Mouse (Mus musculus) gonadal fat pad, adult 2 months (tissue): ENCODE results near the gene Pih1d2. TPM values are rescaled to one million over a fixed set of nuclear protein-coding genes. Genes with fewer than 3 reads are reported as not detected.
"Not testable (repeated sequence)": the region's sequence is repeated elsewhere in the genome, so short reads cannot be mapped to it uniquely, and the experiment has no call there.

Experiments used
- DNase-seq: peaks from one replicate; pipeline ENCODE4 v3.0.0-alpha.2; 2012; ENCODE audit warnings: low read depth
- polyA plus RNA-seq: library from polyadenylated mRNA; depleted of rRNA; stranded (reverse); fragments of >200 nt; gene quantifications from 2 replicates; pipeline ENCODE4 v1.2.3, GENCODE M21; 2012; rRNA removed

Gene Pih1d2
- polyA plus RNA-seq, 1 experiment: 3.5 TPM

GRCm38 (mm10) chr9:50617794-50618330, 741 bp downstream of the Pih1d2 start:
- no peak for DNase-seq

- not testable (repeated sequence) for DNase-seq
These were observed 13.8 kb downstream of the Pih1d2 start for GRCm38 (mm10) chr9:50630903-50631302.

- no peak for DNase-seq
These were observed 15.0 kb downstream of the Pih1d2 start for GRCm38 (mm10) chr9:50632016-50632688.

- DNase-seq: no peak
These were observed 15.9 kb downstream of the Pih1d2 start for GRCm38 (mm10) chr9:50633059-50633458.

- no peak for DNase-seq
These were observed 17.1 kb downstream of the Pih1d2 start for GRCm38 (mm10) chr9:50634270-50634669.

- no peak for DNase-seq
These were observed 29.8 kb downstream of the Pih1d2 start for GRCm38 (mm10) chr9:50646826-50647370.

- DNase-seq: no peak
These were observed 33.4 kb downstream of the Pih1d2 start for GRCm38 (mm10) chr9:50650503-50650902.

GRCm38 (mm10) chr9:50658391-50658790, 41.3 kb downstream of the Pih1d2 start:
- DNase-seq: no peak

- DNase-seq: no peak
These were observed 41.8 kb downstream of the Pih1d2 start for GRCm38 (mm10) chr9:50658941-50659388.

- DNase-seq: peak; percentile 42
These were observed 42.5 kb downstream of the Pih1d2 start, which contains the start of gene Dlat for GRCm38 (mm10) chr9:50659392-50660217. Gene Dlat, minus strand, starts transcription at chr9:50659780.

- DNase-seq: peak; percentile 61
These were observed 43.3 kb downstream of the Pih1d2 start for GRCm38 (mm10) chr9:50660431-50660830.

- DNase-seq: no peak
These were observed 47.7 kb downstream of the Pih1d2 start for GRCm38 (mm10) chr9:50664826-50665225.

- DNase-seq: no peak
These were observed 49.3 kb downstream of the Pih1d2 start for GRCm38 (mm10) chr9:50666442-50666841.

- DNase-seq: no peak
These were observed 50.7 kb downstream of the Pih1d2 start for GRCm38 (mm10) chr9:50667579-50668498.

- no peak for DNase-seq
These were observed 53.6 kb downstream of the Pih1d2 start for GRCm38 (mm10) chr9:50670690-50671089.

Other genes with a start within 250 kb of the Pih1d2 start
- 33.1 and 40.7 TPM in 2 replicates for gene Plet1, start 122.8 kb upstream of the Pih1d2 start, polyA plus RNA-seq
- 50.6 and 51.6 TPM in 2 replicates for gene Pts, start 88.6 kb upstream of the Pih1d2 start, polyA plus RNA-seq
- 2.7 and 3.5 TPM in 2 replicates for gene Il18, start 62.5 kb upstream of the Pih1d2 start, polyA plus RNA-seq
- gene Bco2, start 62.1 kb upstream of the Pih1d2 start, polyA plus RNA-seq: 0.34 and 0.79 TPM in 2 replicates
- not detected in 2 replicates for gene Tex12, start 56.0 kb upstream of the Pih1d2 start, polyA plus RNA-seq
- gene Sdhd, start 13.5 kb upstream of the Pih1d2 start, polyA plus RNA-seq: 162 and 250 TPM in 2 replicates
- 246 and 300 TPM in 2 replicates for gene Timm8b, start 13.4 kb upstream of the Pih1d2 start, polyA plus RNA-seq
- gene Nkapd1, start 143 bp downstream of the Pih1d2 start, polyA plus RNA-seq: 6.1 and 7.7 TPM in 2 replicates
- 46.0 and 58.7 TPM in 2 replicates for gene Dlat, start 42.5 kb downstream of the Pih1d2 start, polyA plus RNA-seq
- gene Dixdc1, start 122.2 kb downstream of the Pih1d2 start, polyA plus RNA-seq: 2.5 and 3.3 TPM in 2 replicates
- gene 2310030G06Rik, start 129.2 kb downstream of the Pih1d2 start, polyA plus RNA-seq: 22.3 and 24.6 TPM in 2 replicates
- gene Cryab, start 134.0 kb downstream of the Pih1d2 start, polyA plus RNA-seq: 157 and 293 TPM in 2 replicates
- gene Hspb2, start 135.0 kb downstream of the Pih1d2 start, polyA plus RNA-seq: 17.6 and 28.4 TPM in 2 replicates
- gene Fdxacb1, start 150.9 kb downstream of the Pih1d2 start, polyA plus RNA-seq: 6.3 TPM in 2 replicates
- 38.9 and 55.4 TPM in 2 replicates for gene Alg9, start 157.7 kb downstream of the Pih1d2 start, polyA plus RNA-seq
- gene 1110032A03Rik, start 158.2 kb downstream of the Pih1d2 start, polyA plus RNA-seq: 109 and 170 TPM in 2 replicates
- gene Ppp2r1b, start 228.0 kb downstream of the Pih1d2 start, polyA plus RNA-seq: 48.4 and 49.0 TPM in 2 replicates